Mouse (Mus musculus) c-Kit-positive CD71-negative TER-119-negative erythroid progenitor cells, embryonic 14.5 days (primary cell): ENCODE data around the gene Pced1b.
"Not testable (repeated sequence)": the region's sequence is repeated elsewhere in the genome, so short reads cannot be mapped to it uniquely, and the experiment has no call there.

Source experiments
- DNase-seq: peaks from one replicate; pipeline ENCODE4 v3.0.0-alpha.2; 2013; ENCODE audit warnings: low read depth

Pced1b gene

GRCm38 (mm10) chr15:97246911-97247790, at the start of gene Pced1b, which contains the start of gene Amigo2:
Gene Pced1b (plus strand): TSS chr15:97247107.
Gene Amigo2 (minus strand): TSS chr15:97247287.
- DNase-seq = no peak

- DNase-seq = no peak
Observed at GRCm38 (mm10) chr15:97204889-97205288, 42.0 kb upstream of the Pced1b start.

- no peak for DNase-seq
Observed at GRCm38 (mm10) chr15:97205776-97206175, 41.1 kb upstream of the Pced1b start.

- no peak for DNase-seq
Observed at GRCm38 (mm10) chr15:97206506-97206905, 40.4 kb upstream of the Pced1b start.

- DNase-seq = not testable (repeated sequence)
Observed at GRCm38 (mm10) chr15:97209754-97210153, 37.2 kb upstream of the Pced1b start.

GRCm38 (mm10) chr15:97212501-97213477, 34.1 kb upstream of the Pced1b start:
- no peak for DNase-seq

- DNase-seq = no peak
Observed at GRCm38 (mm10) chr15:97216843-97217242, 30.1 kb upstream of the Pced1b start.

- DNase-seq = no peak
Observed at GRCm38 (mm10) chr15:97223431-97223830, 23.5 kb upstream of the Pced1b start.

- no peak for DNase-seq
Observed at GRCm38 (mm10) chr15:97224003-97224402, 22.9 kb upstream of the Pced1b start.

GRCm38 (mm10) chr15:97229494-97230077, 17.3 kb upstream of the Pced1b start:
- no peak for DNase-seq

GRCm38 (mm10) chr15:97234076-97234475, 12.8 kb upstream of the Pced1b start:
- DNase-seq = no peak

- DNase-seq = peak; percentile 63
Observed at GRCm38 (mm10) chr15:97235183-97235582, 11.7 kb upstream of the Pced1b start.

GRCm38 (mm10) chr15:97236943-97237342, 10.0 kb upstream of the Pced1b start:
- no peak for DNase-seq

GRCm38 (mm10) chr15:97245392-97245791, 1.5 kb upstream of the Pced1b start:
- DNase-seq = no peak

- no peak for DNase-seq
Observed at GRCm38 (mm10) chr15:97246256-97246655, 651 bp upstream of the Pced1b start.

GRCm38 (mm10) chr15:97247791-97248161, 869 bp downstream of the Pced1b start:
- no peak for DNase-seq

- no peak for DNase-seq
Observed at GRCm38 (mm10) chr15:97248296-97248695, 1.4 kb downstream of the Pced1b start.

- no peak for DNase-seq
Observed at GRCm38 (mm10) chr15:97249322-97249721, 2.4 kb downstream of the Pced1b start.

- DNase-seq = no peak
Observed at GRCm38 (mm10) chr15:97252493-97253034, 5.7 kb downstream of the Pced1b start.

- no peak for DNase-seq
Observed at GRCm38 (mm10) chr15:97254375-97254774, 7.5 kb downstream of the Pced1b start.

GRCm38 (mm10) chr15:97255800-97256199, 8.9 kb downstream of the Pced1b start:
- no peak for DNase-seq

GRCm38 (mm10) chr15:97256411-97256810, 9.5 kb downstream of the Pced1b start:
- no peak for DNase-seq
